Mouse (Mus musculus) lung, embryonic 16.5 days (tissue): ENCODE results near the gene Senp1. TPM values are rescaled to one million over a fixed set of nuclear protein-coding genes. Genes with fewer than 3 reads are reported as not detected.
A peak's percentile ranks its signal among the peaks of the same experiment; 100 is the strongest.

Experiments used
- ATAC-seq: fragments of 200-750 bp; cut with Nextera tagmentation; 2 replicates; pipeline ENCODE4 v1.8.0; 2017; ENCODE audit warnings: low read depth, mild to moderate bottlenecking, moderate library complexity
- H3K27ac ChIP-seq: fragments of 300-500 bp; sonication (generic); 2 replicates; pipeline ENCODE4 v1.5.1; 2014; ENCODE audit warnings: mild to moderate bottlenecking, control low read depth, low read length
- H3K27me3 ChIP-seq: fragments of 300-500 bp; sonication (generic); 2 replicates; pipeline ENCODE4 v1.6.1; 2014; ENCODE audit warnings: low read depth, low read length, mixed read lengths; ENCODE audit not compliant: control insufficient read depth, insufficient read depth
- H3K36me3 ChIP-seq: fragments of 300-500 bp; sonication (generic); 2 replicates; pipeline ENCODE4 v1.6.1; 2014; ENCODE audit warnings: low read length; ENCODE audit not compliant: control insufficient read depth, insufficient read depth
- H3K4me1 ChIP-seq: fragments of 300-500 bp; sonication (generic); replicated peaks from 2 replicates; pipeline ENCODE4 v1.6.1; 2014; ENCODE audit warnings: low read length, mixed read lengths; ENCODE audit not compliant: control insufficient read depth, insufficient read depth
- H3K4me2 ChIP-seq: fragments of 300-500 bp; sonication (generic); 2 replicates; pipeline ENCODE4 v1.6.1; 2014; ENCODE audit warnings: low read depth, low read length, control low read depth
- H3K4me3 ChIP-seq: fragments of 300-500 bp; sonication (generic); 2 replicates; pipeline ENCODE4 v1.5.1; 2014; ENCODE audit warnings: mild to moderate bottlenecking, low read length, control low read depth
- H3K9ac ChIP-seq: fragments of 300-500 bp; sonication (generic); 2 replicates; pipeline ENCODE4 v1.6.1; 2014; ENCODE audit warnings: low read length, control low read depth
- H3K9me3 ChIP-seq: fragments of 300-500 bp; sonication (generic); 2 replicates; pipeline ENCODE4 v1.6.1; 2016; ENCODE audit warnings: low read length; ENCODE audit not compliant: control insufficient read depth
- WGBS: fragments of 180-500 bp; shearing (Covaris S2); extraction: QIAGEN DNeasy Blood & Tissue Kit; methylation state at CpG from one replicate; pipeline ENCODE4 v1.1.7; 2014; 5-methylcytosine and 5-hydroxymethylcytosine counted together
- polyA plus RNA-seq: library from polyadenylated mRNA; unstranded; fragments of >200 nt; fragmentation: Nextera tagmentation; extraction: Ambion mirVana; gene quantifications from 2 replicates; pipeline ENCODE4 v1.2.1, GENCODE M21; 2015

Senp1 gene
- polyA plus RNA-seq, 1 experiment from 2014 or later, result 29.2 TPM

DNA sequence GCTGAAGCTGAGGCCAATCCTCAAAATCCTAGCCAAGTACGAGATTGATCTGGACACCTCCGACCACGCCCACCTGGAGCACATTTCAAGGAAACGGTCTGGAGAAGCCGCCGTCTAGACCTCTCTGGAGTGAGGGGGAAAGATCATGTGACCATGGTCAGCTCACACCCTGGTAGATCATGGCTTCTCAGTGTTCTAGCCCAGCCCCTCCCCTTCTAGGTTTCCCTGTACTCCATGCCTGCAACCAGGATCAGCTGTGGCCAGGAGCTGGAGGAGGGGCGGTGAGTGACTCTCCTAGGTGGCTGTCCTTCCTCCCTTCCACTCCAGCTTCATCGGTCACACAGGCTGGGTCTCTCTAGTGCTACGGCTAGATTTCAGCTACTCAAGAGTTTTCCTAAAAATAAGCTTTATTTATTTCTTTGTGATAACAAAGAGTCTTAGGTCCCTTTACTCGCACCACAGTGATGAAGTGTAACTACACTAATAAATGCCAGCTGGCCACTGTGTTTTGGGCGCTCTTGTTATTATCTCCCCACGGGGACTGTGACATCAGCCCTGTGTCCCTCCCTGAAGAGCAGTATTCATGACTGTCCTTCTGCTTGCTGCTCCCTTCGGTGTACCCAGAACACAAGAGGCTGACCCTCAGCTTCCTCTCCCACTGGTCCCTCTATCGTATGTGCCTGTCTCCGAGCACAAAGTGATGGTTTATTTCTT is 38.6 kb upstream of the Senp1 start:
- Histone ChIP-seq H3K36me3 (peaks cover 23% of the 10 kb centered on the region), H3K4me1 (no peaks in the 10 kb centered on the region), H3K9ac (no peak overlapping the region), H3K4me2 (no peak overlapping the region), H3K4me3 (no peak overlapping the region), H3K9me3 (no peaks in the 10 kb centered on the region), H3K27me3 (no peaks in the 10 kb centered on the region), H3K27ac (no peak overlapping the region)
- ATAC-seq, result peak; percentile 69
- 68% methylated on average over 15 of the region's 15 CpGs for WGBS

GRCm38 (mm10) chr15:98131451-98131850 is 37.9 kb upstream of the Senp1 start:
- Histone ChIP-seq H3K4me3 (no peak overlapping the region), H3K9me3 (no peaks in the 10 kb centered on the region), H3K4me1 (no peaks in the 10 kb centered on the region), H3K27me3 (no peaks in the 10 kb centered on the region), H3K36me3 (peaks cover 19% of the 10 kb centered on the region), H3K9ac (no peak overlapping the region), H3K4me2 (no peak overlapping the region), H3K27ac (no peak overlapping the region)
- no peak for ATAC-seq
- 84% methylated on average over 7 of the region's 7 CpGs for WGBS

DNA sequence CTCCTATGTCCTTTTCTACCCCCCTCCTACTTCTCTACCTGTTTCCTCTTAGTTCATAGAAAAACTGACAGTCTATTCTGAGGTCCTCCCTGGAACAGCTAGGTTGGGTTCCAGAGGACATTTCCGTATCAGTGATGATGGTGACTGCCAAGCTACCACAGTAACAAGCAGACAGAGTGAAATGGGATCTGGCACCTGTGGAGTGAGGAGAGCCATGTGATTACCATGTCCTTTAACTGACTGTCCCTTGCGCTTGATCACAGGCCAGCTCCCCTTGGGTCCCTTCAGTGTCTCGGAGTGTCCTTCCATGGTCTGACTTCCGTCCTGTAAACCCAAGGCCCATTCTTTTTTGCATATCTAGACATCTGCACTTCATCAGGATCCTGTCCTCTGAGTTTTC is 37.5 kb upstream of the Senp1 start:
- Histone ChIP-seq H3K9me3 (no peaks in the 10 kb centered on the region), H3K9ac (no peak overlapping the region), H3K4me1 (no peaks in the 10 kb centered on the region), H3K36me3 (peaks cover 19% of the 10 kb centered on the region), H3K4me2 (no peak overlapping the region), H3K27ac (no peak overlapping the region), H3K27me3 (no peaks in the 10 kb centered on the region), H3K4me3 (no peak overlapping the region)
- 91% methylated on average over 4 of the region's 4 CpGs for WGBS
- ATAC-seq, result no peak

DNA sequence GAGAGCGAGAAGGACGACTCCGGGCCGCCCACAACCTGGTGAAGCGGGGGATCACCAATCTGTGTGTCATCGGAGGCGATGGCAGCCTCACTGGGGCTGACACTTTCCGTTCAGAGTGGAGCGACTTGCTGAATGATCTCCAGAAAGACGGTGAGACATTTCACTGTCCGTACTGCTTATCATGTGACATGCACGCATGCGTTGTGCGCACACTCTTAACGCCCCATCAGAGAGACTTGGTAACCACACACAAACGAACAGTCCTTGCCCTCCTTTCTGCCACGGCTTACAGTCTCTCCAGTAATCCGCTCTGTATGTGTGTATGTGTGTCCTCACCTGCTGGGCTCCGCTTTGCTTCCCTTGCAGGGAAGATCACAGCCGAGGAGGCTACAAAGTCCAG is 27.3 kb upstream of the Senp1 start:
- Histone ChIP-seq H3K4me1 (no peaks in the 10 kb centered on the region), H3K27me3 (no peaks in the 10 kb centered on the region), H3K4me2 (no peak overlapping the region), H3K27ac (no peak overlapping the region), H3K9me3 (no peaks in the 10 kb centered on the region), H3K9ac (no peak overlapping the region), H3K36me3 (peaks cover 23% of the 10 kb centered on the region), H3K4me3 (no peak overlapping the region)
- WGBS, result 89% methylated on average over 20 of the region's 20 CpGs
- no peak for ATAC-seq

GRCm38 (mm10) chr15:98119363-98119762 is 25.8 kb upstream of the Senp1 start:
- H3K27ac ChIP-seq, result no peak overlapping the region
- H3K4me2 ChIP-seq, result no peak overlapping the region
- H3K4me3 ChIP-seq, result no peak overlapping the region
- no peaks in the 10 kb centered on the region for H3K9me3 ChIP-seq
- no peak overlapping the region for H3K9ac ChIP-seq
- 84% methylated on average over 12 of the region's 12 CpGs for WGBS
- H3K36me3 ChIP-seq, result peaks cover 23% of the 10 kb centered on the region
- H3K4me1 ChIP-seq, result no peaks in the 10 kb centered on the region
- no peak for ATAC-seq
- H3K27me3 ChIP-seq, result no peaks in the 10 kb centered on the region

GRCm38 (mm10) chr15:98116287-98116686 is 22.7 kb upstream of the Senp1 start:
- Histone ChIP-seq H3K27ac (no peak overlapping the region), H3K27me3 (no peaks in the 10 kb centered on the region), H3K9ac (no peak overlapping the region), H3K4me2 (no peak overlapping the region), H3K36me3 (peaks cover 6% of the 10 kb centered on the region; the same call in 1 of the 2 replicates), H3K9me3 (no peaks in the 10 kb centered on the region), H3K4me1 (no peaks in the 10 kb centered on the region), H3K4me3 (no peak overlapping the region)
- no peak for ATAC-seq
- 81% methylated on average over 5 of the region's 5 CpGs for WGBS

GRCm38 (mm10) chr15:98115779-98116163 is 22.2 kb upstream of the Senp1 start:
- no peak for ATAC-seq
- H3K9me3 ChIP-seq, result no peaks in the 10 kb centered on the region
- H3K36me3 ChIP-seq, result peaks cover 2% of the 10 kb centered on the region; the same call in 1 of the 2 replicates
- no peak overlapping the region for H3K27ac ChIP-seq
- H3K4me1 ChIP-seq, result no peaks in the 10 kb centered on the region
- no peak overlapping the region for H3K4me2 ChIP-seq
- H3K4me3 ChIP-seq, result no peak overlapping the region
- no peak overlapping the region for H3K9ac ChIP-seq
- WGBS, result 83% methylated on average over 9 of the region's 9 CpGs
- no peaks in the 10 kb centered on the region for H3K27me3 ChIP-seq

DNA sequence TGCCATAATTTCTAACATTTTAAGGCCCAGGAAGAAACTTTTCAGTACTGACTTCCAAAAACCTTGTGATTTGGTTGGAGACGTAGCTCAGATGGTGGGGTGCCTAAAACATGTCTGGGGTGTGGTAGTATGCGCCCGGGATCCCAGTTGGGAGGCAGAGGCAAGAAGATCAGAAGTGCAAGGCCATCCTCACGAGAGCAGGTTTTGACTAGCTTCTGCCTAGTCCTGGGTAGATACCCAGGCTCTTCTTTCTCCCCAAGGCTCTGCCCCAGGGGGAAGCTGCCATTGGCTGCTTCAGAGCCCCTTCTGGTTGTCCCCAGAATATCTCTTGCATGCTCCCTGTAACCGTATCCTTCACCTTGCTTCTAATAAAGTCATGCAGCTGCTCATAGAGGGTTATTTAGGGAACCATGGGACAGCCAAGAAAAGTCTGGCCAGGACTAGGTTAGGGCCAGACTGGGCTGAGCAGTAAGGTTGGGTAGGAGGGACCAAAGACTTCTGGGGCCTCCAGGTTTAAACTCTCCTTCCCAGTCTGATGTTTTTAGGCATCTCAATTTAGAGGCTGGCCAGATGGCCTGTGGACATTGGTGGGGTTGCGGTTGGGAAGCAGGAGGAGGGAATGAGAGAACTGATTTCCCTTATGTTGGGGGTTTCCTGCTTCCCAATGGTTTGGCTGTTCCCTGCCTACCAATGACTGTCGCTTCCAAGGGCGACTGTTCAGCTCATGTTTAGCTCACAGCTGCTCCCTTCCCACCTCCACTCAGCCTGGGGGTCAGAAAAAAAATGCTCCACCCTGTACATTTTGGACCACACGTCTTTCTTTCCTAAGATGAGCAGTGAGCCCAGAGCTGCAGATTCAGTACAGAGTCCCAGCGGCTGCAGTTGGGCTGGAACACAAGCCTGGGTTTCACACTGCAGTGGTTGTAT is 21.6 kb upstream of the Senp1 start:
- no peak overlapping the region for H3K4me3 ChIP-seq
- 81% methylated on average over 10 of the region's 10 CpGs for WGBS
- no peak overlapping the region for H3K27ac ChIP-seq

DNA sequence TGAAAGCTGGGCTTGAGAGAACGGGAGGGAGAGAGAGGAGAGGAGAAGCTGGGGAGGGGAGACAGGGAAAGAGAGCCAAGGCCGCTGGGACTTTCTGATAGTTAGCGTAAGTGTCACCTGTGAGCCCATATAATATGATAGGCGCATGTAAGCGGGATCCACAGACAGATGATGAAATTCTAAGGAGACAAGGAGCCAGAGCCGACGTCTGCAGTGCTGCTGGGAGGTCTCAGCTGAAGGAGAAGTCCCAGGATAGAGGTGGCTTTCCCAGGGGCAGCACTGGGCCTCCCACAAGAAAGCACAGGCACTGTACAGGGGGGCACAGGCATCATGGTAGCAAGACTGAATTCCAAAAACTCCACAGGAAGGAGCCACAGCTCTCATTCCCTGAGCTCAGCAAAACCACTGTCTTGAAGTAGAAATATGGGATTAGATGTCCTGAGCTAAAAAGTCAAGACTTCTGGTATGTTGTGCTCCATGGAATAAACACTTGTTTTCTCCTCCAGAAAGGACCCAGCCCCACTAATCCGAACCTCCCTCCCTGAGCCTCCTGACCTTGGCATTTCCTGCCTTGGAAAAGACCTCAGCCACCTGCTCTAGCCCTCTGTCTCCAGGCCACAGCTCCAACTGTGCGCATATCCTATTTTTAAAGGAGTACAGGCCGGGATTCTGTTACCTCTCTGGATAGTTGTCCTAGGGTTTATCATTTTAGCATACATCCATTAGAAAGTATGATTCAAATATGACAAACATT is 20.7 kb upstream of the Senp1 start:
- Histone ChIP-seq H3K9me3 (no peaks in the 10 kb centered on the region), H3K27me3 (no peaks in the 10 kb centered on the region), H3K4me1 (no peaks in the 10 kb centered on the region), H3K4me2 (no peak overlapping the region), H3K27ac (no peak overlapping the region), H3K36me3 (no peaks in the 10 kb centered on the region), H3K9ac (no peak overlapping the region), H3K4me3 (no peak overlapping the region)
- ATAC-seq, result no peak
- 81% methylated on average over 10 of the region's 10 CpGs for WGBS

More for the DNA sequence above, 21.6 kb upstream of the Senp1 start:
- Histone ChIP-seq H3K27me3 (no peaks in the 10 kb centered on the region), H3K9me3 (no peaks in the 10 kb centered on the region), H3K4me2 (no peak overlapping the region), H3K36me3 (no peaks in the 10 kb centered on the region; the same call in 1 of the 2 replicates), H3K4me1 (no peaks in the 10 kb centered on the region), H3K9ac (no peak overlapping the region)
- no peak for ATAC-seq
